Mouse (Mus musculus) midbrain, embryonic 15.5 days (tissue): ENCODE data around the gene Pik3c2a. TPM values are rescaled to one million over a fixed set of nuclear protein-coding genes. Genes with fewer than 3 reads are reported as not detected.
"Not testable (repeated sequence)": the region's sequence is repeated elsewhere in the genome, so short reads cannot be mapped to it uniquely, and the experiment has no call there.

ENCODE experiments used
- ATAC-seq: fragments of 200-750 bp; cut with Nextera tagmentation; replicated peaks from 2 replicates; pipeline ENCODE4 v1.8.0; 2017; ENCODE audit warnings: moderate TSS enrichment
- H3K27ac ChIP-seq: fragments of 300-500 bp; sonication (generic); 2 replicates; pipeline ENCODE4 v1.5.1; 2015; ENCODE audit warnings: mild to moderate bottlenecking, inconsistent platforms
- H3K27me3 ChIP-seq: fragments of 300-500 bp; sonication (generic); replicated peaks from 2 replicates; pipeline ENCODE4 v1.6.1; 2015; ENCODE audit warnings: inconsistent platforms
- H3K36me3 ChIP-seq: fragments of 300-500 bp; sonication (generic); replicated peaks from 2 replicates; pipeline ENCODE4 v1.6.1; 2015; ENCODE audit warnings: inconsistent platforms
- H3K4me1 ChIP-seq: fragments of 300-500 bp; sonication (generic); 2 replicates; pipeline ENCODE4 v1.6.1; 2015; ENCODE audit warnings: inconsistent platforms
- H3K4me2 ChIP-seq: fragments of 300-500 bp; sonication (generic); 2 replicates; pipeline ENCODE4 v1.6.1; 2015; ENCODE audit warnings: inconsistent platforms, mild to moderate bottlenecking, moderate library complexity
- H3K4me3 ChIP-seq: fragments of 300-500 bp; sonication (generic); 2 replicates; pipeline ENCODE4 v1.5.1; 2015; ENCODE audit warnings: mild to moderate bottlenecking, inconsistent platforms
- H3K9ac ChIP-seq: fragments of 300-500 bp; sonication (generic); 2 replicates; pipeline ENCODE4 v1.6.1; 2015; ENCODE audit warnings: mild to moderate bottlenecking, inconsistent platforms
- H3K9me3 ChIP-seq: fragments of 300-500 bp; sonication (generic); 2 replicates; pipeline ENCODE4 v1.6.1; 2016; ENCODE audit warnings: inconsistent platforms
- WGBS: fragments of 180-500 bp; shearing (Covaris S2); methylation state at CpG from one replicate; pipeline ENCODE4 v1.1.7; 2015; ENCODE audit warnings: mixed read lengths; 5-methylcytosine and 5-hydroxymethylcytosine counted together
- polyA plus RNA-seq: library from polyadenylated mRNA; unstranded; fragments of >200 nt; fragmentation: Nextera tagmentation; extraction: Ambion mirVana; gene quantifications from 2 replicates; pipeline ENCODE4 v1.2.1, GENCODE M21; 2015

The Pik3c2a gene
- polyA plus RNA-seq, 1 experiment from 2014 or later, result 17.9 TPM

- H3K36me3 ChIP-seq, result no peaks in the 10 kb centered on the region
- H3K9ac ChIP-seq, result peak overlapping the region; percentile 96
- ATAC-seq, result no peak
- H3K27ac ChIP-seq, result peak overlapping the region; percentile 94
- no peaks in the 10 kb centered on the region for H3K27me3 ChIP-seq
- peak overlapping the region; percentile 90 for H3K4me2 ChIP-seq
- H3K4me3 ChIP-seq, result peak overlapping the region; percentile 95
- no peaks in the 10 kb centered on the region for H3K9me3 ChIP-seq
- 3% methylated on average over 2 of the region's 2 CpGs for WGBS
- H3K4me1 ChIP-seq, result peaks cover 29% of the 10 kb centered on the region
Observed at GRCm38 (mm10) chr7:116444326-116444809, 1.1 kb upstream of the Pik3c2a start.

- under 1% methylated on average over 38 of the region's 38 CpGs for WGBS
Observed at GRCm38 (mm10) chr7:116443697-116444325, 562 bp upstream of the Pik3c2a start.

GRCm38 (mm10) chr7:116442226-116442625 is 1.0 kb downstream of the Pik3c2a start:
- no peaks in the 10 kb centered on the region for H3K36me3 ChIP-seq
- 3% methylated on average over 7 of the region's 7 CpGs for WGBS
- no peak for ATAC-seq
- H3K27ac ChIP-seq, result no peak overlapping the region
- peak overlapping the region; percentile 95 for H3K4me3 ChIP-seq
- H3K4me2 ChIP-seq, result peak overlapping the region; percentile 90
- peak overlapping the region; percentile 96; the same call in 1 of the 2 replicates for H3K9ac ChIP-seq
- peaks cover 29% of the 10 kb centered on the region for H3K4me1 ChIP-seq
- H3K27me3 ChIP-seq, result no peaks in the 10 kb centered on the region
- no peaks in the 10 kb centered on the region for H3K9me3 ChIP-seq

More at GRCm38 (mm10) chr7:116443697-116444325, 562 bp upstream of the Pik3c2a start:
- no peaks in the 10 kb centered on the region for H3K36me3 ChIP-seq
- peak overlapping the region; percentile 96 for H3K9ac ChIP-seq
- no peaks in the 10 kb centered on the region for H3K9me3 ChIP-seq
- peak overlapping the region; percentile 95 for H3K4me3 ChIP-seq
- peak overlapping the region; percentile 90 for H3K4me2 ChIP-seq
- peaks cover 29% of the 10 kb centered on the region for H3K4me1 ChIP-seq
- peak; percentile 68 for ATAC-seq
- H3K27ac ChIP-seq, result peak overlapping the region; percentile 94
- H3K27me3 ChIP-seq, result no peaks in the 10 kb centered on the region

GRCm38 (mm10) chr7:116441346-116441745 is 1.9 kb downstream of the Pik3c2a start:
- Histone ChIP-seq H3K9ac (no peak overlapping the region), H3K4me2 (peak overlapping the region; percentile 90; the same call in 1 of the 2 replicates), H3K9me3 (no peaks in the 10 kb centered on the region), H3K4me3 (no peak overlapping the region), H3K36me3 (no peaks in the 10 kb centered on the region), H3K4me1 (peaks cover 29% of the 10 kb centered on the region), H3K27me3 (no peaks in the 10 kb centered on the region), H3K27ac (no peak overlapping the region)
- no peak for ATAC-seq
- WGBS, result 69% methylated on average over 1 of the region's 1 CpGs

- no peak for ATAC-seq
- Histone ChIP-seq H3K9me3 (no peaks in the 10 kb centered on the region), H3K9ac (no peak overlapping the region), H3K27ac (no peak overlapping the region), H3K36me3 (no peaks in the 10 kb centered on the region), H3K27me3 (no peaks in the 10 kb centered on the region), H3K4me1 (no peaks in the 10 kb centered on the region), H3K4me2 (no peak overlapping the region), H3K4me3 (no peak overlapping the region)
- 93% methylated on average over 3 of the region's 3 CpGs for WGBS
Observed at GRCm38 (mm10) chr7:116431661-116432060, 11.6 kb downstream of the Pik3c2a start.

GRCm38 (mm10) chr7:116430926-116431325 is 12.3 kb downstream of the Pik3c2a start:
- Histone ChIP-seq H3K4me3 (no peak overlapping the region), H3K27me3 (no peaks in the 10 kb centered on the region), H3K9ac (no peak overlapping the region), H3K4me1 (no peaks in the 10 kb centered on the region), H3K9me3 (no peaks in the 10 kb centered on the region), H3K4me2 (no peak overlapping the region), H3K27ac (no peak overlapping the region), H3K36me3 (no peaks in the 10 kb centered on the region)
- WGBS, result 88% methylated on average over 2 of the region's 2 CpGs
- ATAC-seq, result no peak

- ATAC-seq, result no peak
- Histone ChIP-seq H3K27ac (no peak overlapping the region), H3K36me3 (no peaks in the 10 kb centered on the region), H3K9me3 (no peaks in the 10 kb centered on the region), H3K4me3 (no peak overlapping the region), H3K27me3 (no peaks in the 10 kb centered on the region), H3K9ac (no peak overlapping the region), H3K4me2 (no peak overlapping the region), H3K4me1 (no peaks in the 10 kb centered on the region)
Observed at GRCm38 (mm10) chr7:116427206-116427605, 16.0 kb downstream of the Pik3c2a start.

- no peak for ATAC-seq
- Histone ChIP-seq H3K27me3 (no peaks in the 10 kb centered on the region), H3K4me1 (no peaks in the 10 kb centered on the region), H3K4me3 (no peak overlapping the region), H3K4me2 (no peak overlapping the region), H3K9ac (no peak overlapping the region), H3K36me3 (no peaks in the 10 kb centered on the region), H3K9me3 (no peaks in the 10 kb centered on the region), H3K27ac (no peak overlapping the region)
- 91% methylated on average over 6 of the region's 6 CpGs for WGBS
Observed at GRCm38 (mm10) chr7:116425771-116426170, 17.5 kb downstream of the Pik3c2a start.

- no peak overlapping the region for H3K27ac ChIP-seq
Observed at GRCm38 (mm10) chr7:116421081-116421480, 22.2 kb downstream of the Pik3c2a start.

GRCm38 (mm10) chr7:116409438-116409837 is 33.8 kb downstream of the Pik3c2a start:
- H3K4me1 ChIP-seq, result no peaks in the 10 kb centered on the region
- no peaks in the 10 kb centered on the region for H3K9me3 ChIP-seq
- 70% methylated on average over 1 of the region's 1 CpGs for WGBS
- H3K9ac ChIP-seq, result no peak overlapping the region
- no peak overlapping the region for H3K27ac ChIP-seq
- no peaks in the 10 kb centered on the region for H3K36me3 ChIP-seq
- H3K4me3 ChIP-seq, result no peak overlapping the region
- H3K4me2 ChIP-seq, result no peak overlapping the region
- H3K27me3 ChIP-seq, result no peaks in the 10 kb centered on the region
- no peak for ATAC-seq

More at GRCm38 (mm10) chr7:116421081-116421480, 22.2 kb downstream of the Pik3c2a start:
- H3K4me2 ChIP-seq, result no peak overlapping the region
- H3K27me3 ChIP-seq, result no peaks in the 10 kb centered on the region
- H3K4me3 ChIP-seq, result no peak overlapping the region
- no peak overlapping the region for H3K9ac ChIP-seq
- H3K36me3 ChIP-seq, result peaks cover 10% of the 10 kb centered on the region; the same call in 1 of the 2 replicates
- no peaks in the 10 kb centered on the region for H3K4me1 ChIP-seq
- no peak for ATAC-seq
- no peaks in the 10 kb centered on the region for H3K9me3 ChIP-seq

- H3K27ac ChIP-seq, result no peak overlapping the region
- H3K9me3 ChIP-seq, result no peaks in the 10 kb centered on the region
- H3K9ac ChIP-seq, result no peak overlapping the region
- H3K36me3 ChIP-seq, result no peaks in the 10 kb centered on the region
- WGBS, result 95% methylated on average over 3 of the region's 3 CpGs
- no peak overlapping the region for H3K4me3 ChIP-seq
- no peaks in the 10 kb centered on the region for H3K4me1 ChIP-seq
- H3K27me3 ChIP-seq, result no peaks in the 10 kb centered on the region
- no peak overlapping the region for H3K4me2 ChIP-seq
- ATAC-seq, result no peak
Observed at GRCm38 (mm10) chr7:116392329-116392728, 50.9 kb downstream of the Pik3c2a start.

GRCm38 (mm10) chr7:116387389-116387788 is 55.9 kb downstream of the Pik3c2a start:
- ATAC-seq, H3K27ac ChIP-seq, H3K27me3 ChIP-seq, H3K4me1 ChIP-seq, H3K36me3 ChIP-seq, H3K4me2 ChIP-seq, H3K9me3 ChIP-seq, H3K9ac ChIP-seq, H3K4me3 ChIP-seq: not testable (repeated sequence)
- WGBS, result 97% methylated on average over 2 of the region's 2 CpGs

GRCm38 (mm10) chr7:116379181-116379580 is 64.1 kb downstream of the Pik3c2a start:
- H3K4me1 ChIP-seq, H3K27me3 ChIP-seq, H3K4me3 ChIP-seq, H3K4me2 ChIP-seq, H3K9ac ChIP-seq, H3K27ac ChIP-seq, H3K9me3 ChIP-seq, ATAC-seq, H3K36me3 ChIP-seq: not testable (repeated sequence)
- WGBS, result 94% methylated on average over 6 of the region's 6 CpGs
